Mouse (Mus musculus): Measurements from ENCODE around the gene Olfr477. TPM values are rescaled to one million over a fixed set of nuclear protein-coding genes. Genes with fewer than 3 reads are reported as not detected.
"Not testable (repeated sequence)": the region's sequence is repeated elsewhere in the genome, so short reads cannot be mapped to it uniquely, and the experiment has no call there.

The Olfr477 gene
- polyA plus RNA-seq (2021) = 0.01 TPM

GRCm38 (mm10) chr7:107986393-107986792 lies at the start of gene Olfr477:
TSS of gene Olfr477 (plus strand) at chr7:107986693.
- in situ Hi-C loops (cut with MboI; ENCODE audit: low pct_unique_long_range_greater_than_20kb) = no loop called here
- ATAC-seq (no peak), DNase-seq (ENCODE audit: low read depth, low spot score) (no peak)
- no peaks in the 10 kb centered on the region for H3K27me3 ChIP-seq
- POLR2A ChIA-PET = no interaction called here
- CTCF ChIA-PET = no interaction called here
- TF ChIP-seq CTCF (IDR thresholded peaks at IDR 0.05) = no peak

- DNase-seq (ENCODE audit: low read depth, low spot score); in situ Hi-C loops (cut with MboI; ENCODE audit: low pct_unique_long_range_greater_than_20kb); CTCF ChIA-PET; ATAC-seq; H3K27me3 ChIP-seq; POLR2A ChIA-PET: not testable (repeated sequence)
Measured at GRCm38 (mm10) chr7:107952539-107952938, 34.0 kb upstream of the Olfr477 start.

GRCm38 (mm10) chr7:107954343-107954742 lies 32.1 kb upstream of the Olfr477 start, which contains the start of gene Olfr474:
TSS of gene Olfr474 (plus strand) at chr7:107954643.
- H3K27me3 ChIP-seq = no peaks in the 10 kb centered on the region
- ATAC-seq (no peak), DNase-seq (ENCODE audit: low read depth, low spot score) (no peak)
- CTCF ChIA-PET = no interaction called here
- TF ChIP-seq CTCF (IDR thresholded peaks at IDR 0.05) = no peak
- POLR2A ChIA-PET = no interaction called here
- in situ Hi-C loops (cut with MboI; ENCODE audit: low pct_unique_long_range_greater_than_20kb) = no loop called here

- ChIA-PET POLR2A (no interaction called here), CTCF (no interaction called here)
- in situ Hi-C loops (cut with MboI; ENCODE audit: low pct_unique_long_range_greater_than_20kb) = no loop called here
- ATAC-seq (no peak), DNase-seq (ENCODE audit: low read depth, low spot score) (no peak)
- no peak for TF ChIP-seq CTCF (IDR thresholded peaks at IDR 0.05)
- no peaks in the 10 kb centered on the region for H3K27me3 ChIP-seq
Measured at GRCm38 (mm10) chr7:107964503-107964902, 22.0 kb upstream of the Olfr477 start, which contains the start of gene Olfr476. TSS of gene Olfr476 (plus strand) at chr7:107964803.

- CTCF ChIA-PET; H3K27me3 ChIP-seq; DNase-seq (ENCODE audit: low read depth, low spot score); POLR2A ChIA-PET; ATAC-seq; in situ Hi-C loops (cut with MboI; ENCODE audit: low pct_unique_long_range_greater_than_20kb): not testable (repeated sequence)
Measured at GRCm38 (mm10) chr7:108014256-108014655, 27.8 kb downstream of the Olfr477 start.

- H3K27me3 ChIP-seq = no peaks in the 10 kb centered on the region
- ChIA-PET CTCF (no interaction called here), POLR2A (no interaction called here)
- no peak for TF ChIP-seq CTCF (IDR thresholded peaks at IDR 0.05)
- ATAC-seq (no peak), DNase-seq (ENCODE audit: low read depth, low spot score) (no peak)
- in situ Hi-C loops (cut with MboI; ENCODE audit: low pct_unique_long_range_greater_than_20kb) = no loop called here
Measured at GRCm38 (mm10) chr7:108033889-108034288, 47.4 kb downstream of the Olfr477 start, which contains the start of gene Olfr478. TSS of gene Olfr478 (minus strand) at chr7:108033989.

Other genes with a start within 250 kb of the Olfr477 start
- gene Cyb5r2, start 228.7 kb upstream of the Olfr477 start, polyA plus RNA-seq (2021) = not detected
- gene Ovch2, start 185.5 kb upstream of the Olfr477 start, polyA plus RNA-seq (2021) = not detected
- not detected for gene Olfr467, start 174.4 kb upstream of the Olfr477 start, polyA plus RNA-seq (2021)
- gene Olfr469, start 161.2 kb upstream of the Olfr477 start, polyA plus RNA-seq (2021) = not detected
- gene Olfr470, start 139.2 kb upstream of the Olfr477 start, polyA plus RNA-seq (2021) = not detected
- gene Olfr472, start 88.8 kb upstream of the Olfr477 start, polyA plus RNA-seq (2021) = 0.01 TPM
- gene Olfr473, start 56.2 kb upstream of the Olfr477 start, polyA plus RNA-seq (2021) = not detected
- not detected for gene Olfr474, start 32.0 kb upstream of the Olfr477 start, polyA plus RNA-seq (2021)
- not detected for gene Olfr476, start 21.9 kb upstream of the Olfr477 start, polyA plus RNA-seq (2021)
- gene Olfr478, start 47.3 kb downstream of the Olfr477 start, polyA plus RNA-seq (2021) = not detected
- not detected for gene Olfr479, start 64.0 kb downstream of the Olfr477 start, polyA plus RNA-seq (2021)
- not detected for gene Olfr480, start 80.7 kb downstream of the Olfr477 start, polyA plus RNA-seq (2021)
- not detected for gene Olfr481, start 93.2 kb downstream of the Olfr477 start, polyA plus RNA-seq (2021)
- gene Olfr482, start 110.9 kb downstream of the Olfr477 start, polyA plus RNA-seq (2021) = 9.6 TPM
- gene Olfr483, start 114.2 kb downstream of the Olfr477 start, polyA plus RNA-seq (2021) = not detected
- gene Olfr484, start 140.8 kb downstream of the Olfr477 start, polyA plus RNA-seq (2021) = not detected
- not detected for gene Olfr485, start 173.2 kb downstream of the Olfr477 start, polyA plus RNA-seq (2021)
- gene Olfr486, start 186.0 kb downstream of the Olfr477 start, polyA plus RNA-seq (2021) = not detected
- not detected for gene Olfr487, start 227.9 kb downstream of the Olfr477 start, polyA plus RNA-seq (2021)